Mouse (Mus musculus) heart, embryonic 14.5 days (tissue): ENCODE data around the gene Tshz2. TPM values are rescaled to one million over a fixed set of nuclear protein-coding genes. Genes with fewer than 3 reads are reported as not detected.

Experiments
- ATAC-seq: fragments of 200-750 bp; cut with Nextera tagmentation; 2 replicates; pipeline ENCODE4 v1.8.0; 2017; ENCODE audit warnings: low read depth, moderate TSS enrichment; ENCODE audit not compliant: insufficient number of reproducible peaks, insufficient read depth, low FRiP score
- H3K27ac ChIP-seq, 2 experiments: fragments of 200-500 bp in 1 of 2; fragments of 300-500 bp in 1 of 2; sonication (generic) in 1 of 2; replicated peaks in 1 of 2; 2 replicates each; pipeline ENCODE4 v1.5.1; 2012 to 2014; ENCODE audit warnings: low read depth in 2 of 2, low read length in 2 of 2, control low read depth in 1 of 2, mild to moderate bottlenecking in 1 of 2, mixed read lengths in 1 of 2; ENCODE audit not compliant: control insufficient read depth in 1 of 2, insufficient read depth in 1 of 2
- H3K27me3 ChIP-seq: fragments of 300-500 bp; sonication (generic); 2 replicates; pipeline ENCODE4 v1.6.1; 2014; ENCODE audit warnings: mild to moderate bottlenecking, low read length, control low read depth; ENCODE audit not compliant: control insufficient read depth, insufficient read depth
- H3K36me3 ChIP-seq: fragments of 300-500 bp; sonication (generic); 2 replicates; pipeline ENCODE4 v1.6.1; 2014; ENCODE audit warnings: mild to moderate bottlenecking, control low read depth, low read length, mixed read lengths; ENCODE audit not compliant: control insufficient read depth, insufficient read depth
- H3K4me1 ChIP-seq, 2 experiments: fragments of 200-500 bp in 1 of 2; fragments of 300-500 bp in 1 of 2; sonication (generic) in 1 of 2; 2 replicates each; pipeline ENCODE4 v1.6.1; 2012 to 2014; ENCODE audit warnings: low read length in 2 of 2, control low read depth in 1 of 2, mixed read lengths in 1 of 2; ENCODE audit not compliant: control insufficient read depth in 2 of 2, insufficient read depth in 2 of 2
- H3K4me2 ChIP-seq: fragments of 300-500 bp; sonication (generic); 2 replicates; pipeline ENCODE4 v1.6.1; 2014; ENCODE audit warnings: mild to moderate bottlenecking, low read length
- H3K4me3 ChIP-seq, 2 experiments: fragments of 200-500 bp in 1 of 2; fragments of 300-500 bp in 1 of 2; sonication (generic) in 1 of 2; 2 replicates each; pipeline ENCODE4 v1.5.1; 2012 to 2014; ENCODE audit warnings: low read length in 2 of 2, mild to moderate bottlenecking in 2 of 2, control low read depth in 1 of 2, low read depth in 1 of 2, moderate library complexity in 1 of 2; ENCODE audit not compliant: control insufficient read depth in 1 of 2, insufficient read depth in 1 of 2
- H3K9ac ChIP-seq: fragments of 300-500 bp; sonication (generic); 2 replicates; pipeline ENCODE4 v1.6.1; 2014; ENCODE audit warnings: mild to moderate bottlenecking, low read length
- H3K9me3 ChIP-seq: fragments of 300-500 bp; sonication (generic); 2 replicates; pipeline ENCODE4 v1.6.1; 2016; ENCODE audit warnings: low read length, control low read depth; ENCODE audit not compliant: control insufficient read depth
- WGBS: fragments of 180-500 bp; shearing (Covaris S2); extraction: QIAGEN DNeasy Blood & Tissue Kit; methylation state at CpG from one replicate; pipeline ENCODE4 v1.1.7; 2014; 5-methylcytosine and 5-hydroxymethylcytosine counted together
- polyA plus RNA-seq: library from polyadenylated mRNA; unstranded; fragments of >200 nt; fragmentation: Nextera tagmentation; extraction: Ambion mirVana; gene quantifications from 2 replicates; pipeline ENCODE4 v1.2.1, GENCODE M21; 2014

Gene Tshz2
- polyA plus RNA-seq, 1 experiment from 2014 or later = 3.4 TPM

DNA sequence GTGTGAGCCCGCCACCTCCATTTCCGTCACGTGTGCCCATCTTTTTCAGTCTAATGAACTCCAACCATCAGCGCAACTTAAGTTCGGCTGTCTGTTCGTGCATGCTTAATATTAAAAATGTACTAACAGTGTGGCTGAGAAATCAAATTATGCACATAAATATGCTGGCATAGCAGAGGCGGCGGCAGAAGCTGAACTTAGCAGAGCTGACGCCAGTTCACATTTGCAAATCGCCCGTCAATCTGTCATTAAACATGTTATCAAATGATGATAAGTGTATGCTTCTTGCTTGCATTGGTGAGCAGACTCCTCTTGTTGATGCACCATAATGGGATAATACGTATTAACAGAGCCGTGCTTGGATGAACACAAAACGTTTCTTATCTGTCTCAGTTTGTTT is 280.0 kb downstream of the Tshz2 start:
- Histone ChIP-seq H3K9ac (no peak overlapping the region), H3K9me3 (no peaks in the 10 kb centered on the region), H3K36me3 (no peaks in the 10 kb centered on the region), H3K27ac (no peak overlapping the region), H3K4me2 (no peak overlapping the region), H3K4me1 (no peaks in the 10 kb centered on the region), H3K4me3 (no peak overlapping the region), H3K27me3 (no peaks in the 10 kb centered on the region)
- 84% methylated on average over 14 of the region's 14 CpGs for WGBS
- ATAC-seq = no peak

DNA sequence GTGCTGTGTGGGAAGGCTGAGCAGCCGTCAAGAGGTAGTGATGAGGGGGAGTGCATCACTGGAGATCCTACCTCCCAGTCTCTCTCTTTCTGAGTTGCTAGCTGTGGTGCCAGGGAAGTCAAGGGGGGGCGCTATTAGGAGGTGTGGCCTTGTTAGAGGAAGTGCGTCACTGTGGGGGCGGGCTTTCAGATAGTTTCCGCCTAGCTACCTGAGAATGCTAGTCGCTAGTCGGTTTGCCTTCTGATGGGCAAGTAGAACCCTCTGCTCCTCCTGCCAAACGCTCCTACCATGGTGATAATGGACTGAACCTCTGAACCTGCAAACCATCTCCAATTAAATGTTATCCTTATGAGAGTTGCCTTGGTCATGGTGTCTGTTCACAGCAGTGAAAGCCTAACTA is 282.1 kb downstream of the Tshz2 start:
- no peak overlapping the region for H3K9ac ChIP-seq
- 79% methylated on average over 8 of the region's 8 CpGs for WGBS
- H3K4me2 ChIP-seq = no peak overlapping the region
- H3K27ac ChIP-seq = no peak overlapping the region
- no peaks in the 10 kb centered on the region for H3K9me3 ChIP-seq
- H3K27me3 ChIP-seq = no peaks in the 10 kb centered on the region
- H3K4me3 ChIP-seq = no peak overlapping the region
- no peaks in the 10 kb centered on the region for H3K36me3 ChIP-seq
- no peaks in the 10 kb centered on the region for H3K4me1 ChIP-seq
- no peak for ATAC-seq

DNA sequence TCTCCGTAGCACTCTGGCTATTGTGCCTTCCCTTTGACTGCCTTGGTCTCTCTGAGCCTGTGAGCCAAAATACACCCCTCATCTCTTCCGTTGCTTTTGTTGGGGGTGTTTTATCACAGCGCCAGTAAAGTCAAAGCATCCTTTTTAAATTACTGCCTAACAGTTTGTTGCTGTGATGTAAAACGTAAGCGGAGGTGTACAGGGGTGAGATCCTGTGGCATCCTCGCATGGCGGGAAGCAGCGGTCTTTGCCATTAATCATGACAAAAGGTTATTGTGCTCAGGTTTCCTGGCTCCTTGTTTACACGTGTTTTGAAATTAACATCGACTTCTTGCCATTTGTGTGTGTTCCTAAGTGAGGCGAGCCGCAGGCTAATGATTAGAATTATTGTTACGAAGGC is 282.5 kb downstream of the Tshz2 start:
- 88% methylated on average over 13 of the region's 13 CpGs for WGBS
- H3K4me1 ChIP-seq = no peaks in the 10 kb centered on the region
- H3K27ac ChIP-seq = no peak overlapping the region
- no peaks in the 10 kb centered on the region for H3K36me3 ChIP-seq
- H3K9me3 ChIP-seq = no peaks in the 10 kb centered on the region
- no peak overlapping the region for H3K4me3 ChIP-seq
- no peaks in the 10 kb centered on the region for H3K27me3 ChIP-seq
- H3K9ac ChIP-seq = no peak overlapping the region
- no peak overlapping the region for H3K4me2 ChIP-seq
- no peak for ATAC-seq

DNA sequence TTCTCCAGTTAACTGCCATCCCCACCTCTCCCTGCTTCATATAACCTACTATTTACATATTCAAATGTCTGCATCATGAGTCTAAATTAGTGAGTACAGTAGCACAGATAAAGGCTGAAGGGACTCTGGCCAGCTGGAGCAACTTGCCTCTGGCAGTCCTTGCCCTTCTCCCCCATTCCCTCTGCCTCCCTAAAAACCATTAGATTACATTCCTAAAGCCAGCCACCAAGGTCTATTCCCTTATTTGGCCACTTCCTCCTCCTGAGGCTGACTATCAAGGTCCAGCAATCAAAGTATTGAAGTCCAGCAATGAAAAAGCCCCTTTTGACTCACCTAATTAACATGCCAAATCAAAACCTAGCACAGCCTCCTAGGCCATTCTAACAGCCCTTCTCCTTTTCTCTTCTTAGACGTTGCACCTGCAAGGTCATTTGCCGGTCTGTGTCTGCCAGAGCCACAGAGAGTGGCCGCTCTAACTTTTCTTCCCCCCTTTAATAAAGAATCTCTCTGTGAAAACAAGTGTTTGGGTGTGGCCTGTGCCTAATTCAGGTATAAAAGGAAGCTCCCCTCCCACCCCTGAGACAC is 286.4 kb downstream of the Tshz2 start:
- Histone ChIP-seq H3K9ac (no peak overlapping the region), H3K27me3 (no peaks in the 10 kb centered on the region), H3K4me1 (no peaks in the 10 kb centered on the region), H3K4me3 (no peak overlapping the region), H3K9me3 (no peaks in the 10 kb centered on the region), H3K4me2 (no peak overlapping the region), H3K36me3 (no peaks in the 10 kb centered on the region), H3K27ac (no peak overlapping the region)
- no peak for ATAC-seq
- 80% methylated on average over 3 of the region's 3 CpGs for WGBS

DNA sequence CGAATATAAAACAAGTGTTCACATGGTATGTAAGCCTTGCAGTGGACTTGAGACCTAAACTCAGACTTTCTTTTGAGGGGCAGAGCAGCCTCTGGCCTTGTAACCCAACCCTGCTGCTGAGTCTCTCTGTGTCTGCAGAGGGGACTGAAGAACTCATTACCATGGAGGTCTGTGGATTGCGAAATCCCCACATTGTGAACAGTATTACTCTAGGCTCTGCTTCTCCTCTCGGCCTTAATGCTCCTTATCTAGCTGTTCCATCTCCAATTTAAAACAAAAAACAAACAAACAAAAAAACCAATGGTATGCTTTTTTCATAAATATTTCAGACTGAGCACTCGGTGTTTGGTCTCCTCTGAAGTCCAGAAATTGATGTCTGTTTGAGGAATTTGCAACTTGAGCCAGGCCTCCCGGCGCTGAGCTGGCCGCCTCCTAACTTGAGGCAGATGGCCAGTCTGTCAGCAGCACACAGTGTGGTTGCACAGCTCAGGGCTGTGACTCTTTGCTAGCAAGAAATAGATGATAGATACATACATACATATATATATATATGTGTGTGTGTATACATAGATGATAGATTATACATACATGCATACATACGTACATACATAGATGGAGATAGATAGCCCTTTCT is 291.5 kb downstream of the Tshz2 start:
- Histone ChIP-seq H3K27me3 (no peaks in the 10 kb centered on the region; the same call in 1 of the 2 replicates), H3K4me2 (no peak overlapping the region), H3K4me1 (peaks cover 0 to 2% of the 10 kb centered on the region in 2 experiments; a peak in 1 of 4 replicates), H3K4me3 (no peak overlapping the region), H3K36me3 (no peaks in the 10 kb centered on the region), H3K9me3 (no peaks in the 10 kb centered on the region), H3K27ac (no peak overlapping the region), H3K9ac (no peak overlapping the region)
- 77% methylated on average over 8 of the region's 8 CpGs for WGBS
- no peak for ATAC-seq

DNA sequence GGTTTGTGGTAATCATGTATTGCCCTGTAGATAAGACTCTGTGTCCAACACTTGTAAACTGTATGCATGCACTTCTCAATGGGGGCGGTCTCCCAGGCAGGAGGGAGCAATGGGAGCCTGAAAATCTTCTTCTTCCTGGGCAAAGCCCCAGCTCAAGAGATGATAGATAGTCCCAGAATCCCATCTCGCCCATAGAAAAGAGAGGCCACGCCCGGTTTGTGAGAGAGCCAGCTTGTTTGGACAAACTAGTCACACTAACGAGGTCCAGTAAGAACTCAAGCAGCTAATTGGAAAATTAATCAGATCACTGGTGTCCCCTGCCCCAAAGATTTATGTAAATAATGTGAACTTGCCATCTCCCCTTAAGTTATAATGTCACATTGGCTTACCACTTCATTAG is 292.7 kb downstream of the Tshz2 start:
- Histone ChIP-seq H3K4me2 (no peak overlapping the region), H3K9ac (no peak overlapping the region), H3K27me3 (no peaks in the 10 kb centered on the region; the same call in 1 of the 2 replicates), H3K36me3 (no peaks in the 10 kb centered on the region), H3K4me1 (peaks cover 3 to 5% of the 10 kb centered on the region in 2 experiments; a peak in 2 of 4 replicates), H3K4me3 (no peak overlapping the region), H3K9me3 (no peaks in the 10 kb centered on the region), H3K27ac (no peak overlapping the region)
- no peak for ATAC-seq
- WGBS = 77% methylated on average over 5 of the region's 5 CpGs

DNA sequence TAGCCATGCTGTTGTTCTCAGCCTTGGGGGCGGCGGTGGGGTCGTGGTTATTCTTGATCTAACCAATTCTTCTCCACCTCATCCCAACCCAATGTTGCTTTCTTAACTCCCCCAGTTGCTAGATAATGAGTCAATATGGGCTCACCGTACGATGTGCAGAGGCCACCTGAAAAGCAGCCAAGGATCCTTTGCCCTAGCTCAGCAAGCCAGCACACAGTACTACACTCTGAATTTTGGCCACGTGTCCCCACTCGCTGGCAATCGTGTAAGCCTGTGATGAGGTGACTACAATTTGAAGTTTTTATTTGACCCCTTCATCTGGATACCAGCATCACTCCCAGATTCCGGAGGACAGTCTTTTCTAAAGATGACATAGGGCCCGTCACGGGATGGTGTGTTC is 293.2 kb downstream of the Tshz2 start:
- Histone ChIP-seq H3K4me3 (no peak overlapping the region), H3K4me1 (peaks cover 3 to 5% of the 10 kb centered on the region in 2 experiments; a peak in 2 of 4 replicates), H3K27ac (no peak overlapping the region), H3K9ac (no peak overlapping the region), H3K4me2 (no peak overlapping the region), H3K27me3 (no peaks in the 10 kb centered on the region; the same call in 1 of the 2 replicates), H3K36me3 (no peaks in the 10 kb centered on the region), H3K9me3 (no peaks in the 10 kb centered on the region)
- ATAC-seq = no peak
- 75% methylated on average over 11 of the region's 11 CpGs for WGBS

DNA sequence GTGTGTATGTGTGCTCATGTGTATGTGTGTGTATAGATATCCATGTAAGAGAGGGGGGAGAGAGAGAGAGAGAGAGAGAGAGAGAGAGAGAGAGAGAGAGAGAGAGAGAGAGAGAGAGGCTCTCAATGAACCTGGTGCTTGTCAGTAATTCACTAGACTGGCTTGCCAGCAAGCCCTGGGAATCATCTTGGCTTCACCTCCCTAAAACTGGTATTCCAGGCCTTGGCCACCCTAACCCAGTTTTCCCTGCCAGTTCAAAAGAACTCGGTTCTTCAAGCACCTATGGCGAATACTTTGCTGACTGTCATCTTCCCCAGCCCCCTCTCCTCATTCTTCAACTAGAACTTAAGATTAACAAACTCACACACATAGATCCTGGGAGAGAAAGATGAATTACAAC is 294.6 kb downstream of the Tshz2 start:
- no peaks in the 10 kb centered on the region; the same call in 1 of the 2 replicates for H3K27me3 ChIP-seq
- no peak overlapping the region for H3K9ac ChIP-seq
- WGBS = 82% methylated on average over 2 of the region's 2 CpGs
- no peak overlapping the region for H3K4me2 ChIP-seq
- ATAC-seq = no peak
- peaks cover 3 to 5% of the 10 kb centered on the region in 2 experiments; a peak in 2 of 4 replicates for H3K4me1 ChIP-seq
- no peaks in the 10 kb centered on the region for H3K36me3 ChIP-seq
- no peak overlapping the region for H3K4me3 ChIP-seq
- no peaks in the 10 kb centered on the region for H3K9me3 ChIP-seq
- no peak overlapping the region for H3K27ac ChIP-seq
